Mouse (Mus musculus): ENCODE measurements at regions not wholly inside any gene's neighbourhood (a gene's known extent, or its start where the extent isn't known, plus 50 kb on each side); places are given as distances from the start of the nearest gene placed in this dataset.
A peak's percentile ranks its signal among the peaks of the same experiment; 100 is the strongest.
"Not testable (repeated sequence)": the region's sequence is repeated elsewhere in the genome, so short reads cannot be mapped to it uniquely, and the experiment has no call there.

- no peak for DNase-seq (ENCODE audit: extremely low spot score in 1 of 2, low spot score in 2 of 2)
- intact Hi-C loops (cut with DNase I) = no loop called here
These were observed 124.1 kb upstream of the Gm5150 start for GRCm38 (mm10) chr3:16130385-16130784.

GRCm38 (mm10) chr3:16125346-16125915, 119.2 kb upstream of the Gm5150 start:
- DNase-seq (ENCODE audit: extremely low spot score in 1 of 2, low spot score in 2 of 2); intact Hi-C loops (cut with DNase I): not testable (repeated sequence)

- intact Hi-C loops (cut with DNase I) = no loop called here
- DNase-seq (ENCODE audit: extremely low spot score in 1 of 2, low spot score in 2 of 2) = no peak
These were observed 109.7 kb upstream of the Gm5150 start for GRCm38 (mm10) chr3:16115944-16116343.

GRCm38 (mm10) chr3:16107492-16107891, 101.3 kb upstream of the Gm5150 start:
- intact Hi-C loops (cut with DNase I) = no loop called here
- DNase-seq (ENCODE audit: extremely low spot score in 1 of 2, low spot score in 2 of 2) = no peak

GRCm38 (mm10) chr3:16105080-16105479, 98.8 kb upstream of the Gm5150 start:
- no peak for DNase-seq (ENCODE audit: extremely low spot score in 1 of 2, low spot score in 2 of 2)
- intact Hi-C loops (cut with DNase I) = no loop called here

GRCm38 (mm10) chr3:16103180-16103579, 96.9 kb upstream of the Gm5150 start:
- intact Hi-C loops (cut with DNase I) = no loop called here
- DNase-seq (ENCODE audit: extremely low spot score in 1 of 2, low spot score in 2 of 2) = no peak

GRCm38 (mm10) chr3:16086550-16086949, 80.3 kb upstream of the Gm5150 start:
- intact Hi-C loops (cut with DNase I) = no loop called here
- DNase-seq (ENCODE audit: extremely low spot score in 1 of 2, low spot score in 2 of 2) = peak in 1 of 2 experiments; percentile 1

- intact Hi-C loops (cut with DNase I) = no loop called here
- DNase-seq (ENCODE audit: extremely low spot score in 1 of 2, low spot score in 2 of 2) = no peak
These were observed 79.1 kb upstream of the Gm5150 start for GRCm38 (mm10) chr3:16085288-16085687.

- DNase-seq (ENCODE audit: extremely low spot score in 1 of 2, low spot score in 2 of 2) = no peak
- intact Hi-C loops (cut with DNase I) = no loop called here
These were observed 72.9 kb upstream of the Gm5150 start for GRCm38 (mm10) chr3:16079178-16079577.

- no peak for DNase-seq (ENCODE audit: extremely low spot score in 1 of 2, low spot score in 2 of 2)
- intact Hi-C loops (cut with DNase I) = no loop called here
These were observed 65.7 kb upstream of the Gm5150 start for GRCm38 (mm10) chr3:16071906-16072305.

GRCm38 (mm10) chr3:16070963-16071362, 64.7 kb upstream of the Gm5150 start:
- DNase-seq (ENCODE audit: extremely low spot score in 1 of 2, low spot score in 2 of 2) = no peak
- intact Hi-C loops (cut with DNase I) = no loop called here

- intact Hi-C loops (cut with DNase I) = not testable (repeated sequence)
These were observed 51.5 kb upstream of the Gm5150 start for GRCm38 (mm10) chr3:16057709-16058108.

More at GRCm38 (mm10) chr3:16057709-16058108, 51.5 kb upstream of the Gm5150 start:
- not testable (repeated sequence) for DNase-seq (ENCODE audit: extremely low spot score in 1 of 2, low spot score in 2 of 2)

Data from left cerebral cortex, postnatal 10 days (tissue).